Mouse (Mus musculus) cerebellum, postnatal 4 days (tissue): ENCODE measurements at regions not wholly inside any gene's neighbourhood (a gene's known extent, or its start where the extent isn't known, plus 50 kb on each side); places are given as distances from the start of the nearest gene placed in this dataset.

Experiments used
- DNase-seq, 2 experiments: peaks; one replicate each; pipeline ENCODE4 v3.0.0; 2022; ENCODE audit warnings: low spot score in 2 of 2, mixed read lengths in 1 of 2

DNA sequence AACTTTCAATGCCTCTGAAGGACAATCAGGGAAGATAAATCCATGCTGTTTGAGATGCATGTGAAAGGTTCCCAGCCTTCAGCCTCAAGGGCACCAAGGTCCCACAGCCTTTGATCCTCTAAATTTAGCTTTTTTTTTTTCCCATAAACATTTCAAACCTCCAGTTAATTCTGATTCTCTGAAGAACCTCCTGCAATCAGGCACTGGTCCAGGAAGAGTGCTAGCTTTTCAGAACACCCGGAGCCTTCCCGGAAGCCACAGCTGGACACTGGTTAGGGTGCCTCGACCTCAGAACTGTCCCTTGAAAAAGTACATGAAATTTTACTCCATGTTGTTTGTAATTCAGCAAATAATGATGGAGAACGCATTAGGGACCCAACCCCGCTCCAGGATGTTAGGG is 348.9 kb downstream of the Prdm2 start:
- no peak for DNase-seq

DNA sequence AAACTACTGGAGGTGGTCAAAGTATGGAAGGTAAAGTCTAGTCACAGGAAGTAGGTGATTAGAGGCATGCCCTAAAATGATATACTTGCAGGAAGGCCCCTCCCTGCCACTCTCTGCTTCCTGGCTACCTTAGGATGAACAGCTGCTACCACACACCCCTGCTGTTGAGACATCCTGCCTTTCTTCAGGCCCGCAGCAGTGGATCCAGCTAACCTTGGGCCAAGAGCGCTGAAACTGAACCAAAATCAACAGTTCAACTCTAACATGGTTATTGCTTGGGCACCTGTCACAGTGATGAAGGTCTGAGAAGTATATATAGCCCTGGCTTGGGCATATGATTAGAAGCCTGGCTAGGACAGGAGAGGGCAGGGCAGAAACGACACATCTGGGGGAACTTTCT is 352.4 kb downstream of the Prdm2 start:
- DNase-seq = no peak

GRCm38 (mm10) chr4:142856626-142857025 is 356.2 kb downstream of the Prdm2 start:
- DNase-seq = peak; percentile 53 to 91

GRCm38 (mm10) chr4:142855635-142856034 is 357.2 kb downstream of the Prdm2 start:
- DNase-seq = no peak

GRCm38 (mm10) chr4:142853924-142854323 is 358.9 kb downstream of the Prdm2 start:
- DNase-seq = no peak

DNA sequence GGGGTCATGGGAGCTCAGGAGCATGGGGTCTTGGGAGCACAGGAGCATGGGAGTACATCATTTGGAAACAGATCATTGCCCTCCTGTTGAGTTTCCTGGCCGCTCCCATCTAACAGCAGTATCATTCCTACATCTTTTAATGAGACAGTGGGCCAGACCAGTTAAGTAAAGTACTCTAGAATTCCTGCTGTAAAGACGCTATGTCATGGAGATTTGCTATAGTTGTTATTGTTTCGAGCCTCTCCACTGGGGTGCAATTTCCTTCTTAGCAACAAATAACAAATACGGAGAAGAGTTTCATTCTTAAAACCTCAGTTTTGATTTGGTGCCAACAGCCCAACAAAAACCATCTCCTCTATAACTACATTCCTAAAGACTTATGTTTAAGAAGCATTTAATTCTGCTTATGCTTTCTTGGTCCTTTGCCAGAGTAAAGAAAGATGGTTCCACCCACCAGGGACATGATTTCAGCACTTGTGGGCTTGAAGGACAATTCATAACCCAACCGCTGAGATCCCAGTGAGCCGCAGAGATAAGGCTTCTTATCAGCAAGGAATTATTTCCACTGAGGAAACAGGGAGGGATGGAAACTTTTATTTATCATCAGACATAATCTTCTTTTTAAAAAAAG is 367.6 kb downstream of the Prdm2 start:
- no peak for DNase-seq

- no peak for DNase-seq
These were observed 373.3 kb downstream of the Prdm2 start for GRCm38 (mm10) chr4:142839540-142839939.

- no peak for DNase-seq
These were observed 374.3 kb downstream of the Prdm2 start for GRCm38 (mm10) chr4:142838363-142838964.

DNA sequence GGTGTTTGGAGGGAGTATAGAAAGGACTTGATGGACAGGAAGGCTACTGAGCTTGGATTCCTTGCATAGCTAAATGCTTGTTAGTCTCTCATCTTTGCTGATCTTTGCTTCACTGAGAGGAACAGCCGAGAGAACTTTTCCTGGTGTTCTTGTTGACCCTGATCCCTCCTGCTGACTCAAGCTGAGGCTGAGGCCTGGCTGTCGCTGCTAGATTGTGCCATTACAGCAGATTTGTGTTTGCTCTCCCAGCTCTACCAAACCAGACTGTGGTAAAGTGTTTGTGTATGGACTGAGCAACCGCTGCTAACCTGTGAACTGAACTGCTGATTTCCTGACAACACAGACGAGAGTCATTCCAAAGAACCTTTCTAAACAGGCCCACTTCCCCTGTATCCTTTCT is 375.2 kb downstream of the Prdm2 start:
- DNase-seq = no peak

GRCm38 (mm10) chr4:142829711-142830110 is 383.1 kb downstream of the Prdm2 start:
- DNase-seq = no peak

DNA sequence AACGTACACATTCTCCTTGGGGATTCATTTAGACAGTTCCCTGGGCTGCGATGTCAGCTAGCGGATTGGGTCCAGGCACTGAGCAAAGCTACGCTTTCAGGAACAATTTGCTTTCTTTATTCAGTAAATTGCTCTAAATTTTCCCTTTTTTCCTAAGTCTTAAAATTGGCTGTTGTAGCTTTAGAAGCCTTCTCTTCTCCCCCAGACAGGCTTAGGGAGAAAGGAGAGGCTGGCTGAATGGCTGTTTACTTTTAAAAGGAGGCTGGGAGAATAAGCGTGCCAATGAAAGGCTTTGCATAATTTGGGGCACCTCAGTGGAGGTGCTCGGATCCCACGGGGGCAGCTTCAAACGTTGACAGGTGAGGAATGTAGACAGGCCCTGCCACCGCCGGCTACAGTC is 383.8 kb downstream of the Prdm2 start:
- no peak for DNase-seq

- peak in 1 of 2 experiments; percentile 9 for DNase-seq
These were observed 386.4 kb downstream of the Prdm2 start for GRCm38 (mm10) chr4:142826250-142826893.

GRCm38 (mm10) chr4:142825786-142826185 is 387.0 kb downstream of the Prdm2 start:
- no peak for DNase-seq

GRCm38 (mm10) chr4:142818440-142818839 is 394.4 kb downstream of the Prdm2 start:
- no peak for DNase-seq

- DNase-seq = no peak
These were observed 395.8 kb downstream of the Prdm2 start for GRCm38 (mm10) chr4:142816986-142817385.

- no peak for DNase-seq
These were observed 409.0 kb downstream of the Prdm2 start for GRCm38 (mm10) chr4:142803819-142804218.

- DNase-seq = peak in 1 of 2 experiments; percentile 19
These were observed 413.5 kb downstream of the Prdm2 start for GRCm38 (mm10) chr4:142799291-142799690.

DNA sequence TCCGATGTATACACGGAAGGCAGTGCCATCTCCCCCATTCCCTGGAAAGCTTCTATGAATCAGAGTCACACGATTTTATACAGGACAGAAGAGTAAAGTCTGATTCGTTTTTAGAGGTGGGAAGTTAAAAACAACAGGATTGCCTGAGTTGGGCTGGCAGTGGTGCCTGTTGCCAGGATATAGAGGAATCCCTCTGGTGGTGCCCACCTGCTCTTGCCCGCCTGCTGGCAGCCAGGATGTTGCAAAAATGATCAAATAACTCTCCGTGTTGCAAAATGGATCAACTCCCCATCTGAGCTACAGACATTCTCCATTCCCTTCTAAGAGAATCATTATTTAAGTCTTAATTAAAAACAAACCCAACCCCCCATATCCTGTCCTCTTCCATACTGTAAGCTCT is 414.0 kb downstream of the Prdm2 start:
- DNase-seq = no peak

GRCm38 (mm10) chr4:142792606-142792970 is 420.2 kb downstream of the Prdm2 start:
- DNase-seq = no peak

DNA sequence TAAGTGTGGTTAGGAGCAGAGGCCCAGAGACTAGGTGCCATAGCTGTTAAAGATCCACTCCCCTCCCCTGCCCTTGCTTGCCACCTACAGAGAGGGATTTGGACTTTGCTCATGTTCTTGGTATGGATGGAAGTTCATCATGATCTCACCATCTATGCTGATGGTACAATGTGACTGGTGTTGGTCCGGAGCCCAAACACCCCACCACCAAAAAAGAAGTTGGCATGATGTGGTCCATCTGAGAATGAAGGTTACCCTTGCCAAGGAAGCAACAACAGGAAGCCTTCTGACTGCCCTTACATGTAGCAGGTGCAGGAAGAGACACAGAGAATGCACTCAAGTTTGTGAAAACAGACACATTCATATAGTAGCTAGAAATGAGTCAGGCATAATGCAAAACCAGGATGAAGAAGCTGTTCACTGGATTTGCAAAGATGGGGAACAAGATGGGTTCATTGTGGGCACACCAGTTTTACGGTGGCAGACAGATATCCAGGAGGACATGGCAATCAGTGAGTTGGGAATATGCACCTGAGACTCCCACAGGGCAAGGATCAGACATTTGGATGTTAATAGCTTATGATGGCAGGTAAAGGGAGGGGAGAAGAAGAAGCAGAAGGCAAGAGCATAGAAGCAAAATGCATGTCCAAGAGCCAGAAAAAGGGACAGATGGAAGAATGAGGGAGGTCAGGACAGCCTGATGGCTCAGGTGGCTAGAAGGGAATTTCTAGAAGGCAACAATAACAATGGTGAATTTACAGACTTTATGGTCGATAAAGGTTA is 420.8 kb downstream of the Prdm2 start:
- DNase-seq = no peak

- no peak for DNase-seq
These were observed 423.7 kb downstream of the Prdm2 start for GRCm38 (mm10) chr4:142789048-142789447.

DNA sequence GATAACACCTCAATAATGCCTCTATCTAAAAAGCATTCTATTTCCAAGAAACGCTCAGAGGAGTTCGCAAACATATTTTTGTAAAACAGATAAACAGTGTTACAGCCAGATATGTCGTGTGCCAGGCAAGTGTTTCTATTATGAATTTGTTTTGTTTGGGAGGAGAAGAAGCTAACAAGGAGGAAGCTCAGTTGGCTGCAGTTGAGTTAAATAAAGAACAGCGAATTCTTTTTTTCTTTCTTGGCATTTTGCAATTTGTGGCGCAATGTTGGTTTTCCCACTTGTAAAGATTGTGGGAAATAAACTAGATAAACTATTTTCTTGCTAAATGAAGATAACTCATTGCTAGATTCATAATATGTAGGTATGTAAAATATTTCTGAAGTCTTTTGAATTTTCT is 427.4 kb downstream of the Prdm2 start:
- no peak for DNase-seq
